In the genomic region with DNA sequence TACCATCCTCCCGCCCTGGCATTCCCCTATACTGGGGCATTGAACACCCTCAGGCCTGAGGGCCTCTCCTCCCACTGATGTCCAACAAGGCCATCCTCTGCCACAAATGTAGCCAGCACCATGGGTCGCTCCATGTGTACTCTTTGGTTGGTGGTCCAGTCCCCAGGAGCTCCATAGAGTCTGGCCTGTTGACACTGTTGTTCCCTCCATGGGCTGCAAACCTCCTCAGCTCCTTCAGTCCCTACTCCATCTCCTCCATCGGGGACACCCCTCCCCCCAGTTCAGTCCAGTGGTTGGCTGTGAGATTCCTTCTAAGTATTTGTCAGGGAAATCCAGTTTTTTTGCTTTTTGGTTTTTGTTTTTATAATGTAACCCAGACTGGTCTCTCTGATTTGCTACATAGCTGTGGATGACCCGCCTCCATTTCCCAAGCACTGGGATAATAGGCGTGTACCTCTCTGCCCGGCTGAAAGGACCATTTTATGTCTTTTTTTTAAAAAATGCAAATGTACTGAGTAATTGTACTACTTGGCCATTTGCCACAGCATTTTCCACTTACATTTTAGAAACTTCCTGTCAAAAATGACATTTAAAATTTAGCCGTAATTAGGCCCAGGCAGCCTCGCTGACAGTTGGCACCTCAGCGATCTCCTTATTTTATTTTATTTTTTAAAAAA, we compare ENCODE assay signal across 23 mouse cellular contexts. TPM values are rescaled to one million over a fixed set of nuclear protein-coding genes. Genes with fewer than 3 reads are reported as not detected.
DNase-seq lines count a peak whose midpoint lies in the region; ATAC-seq and TF ChIP-seq lines count a peak whose summit lies in the region.
"Had no signal": no experiment of that assay in that cellular context is flagged by ENCODE, and none has a peak within 500 bp of the region (broad histone marks: within the 10 kb centered on the region; RNA-seq: fewer than 3 reads in every experiment).

No protein-coding gene starts in this region.

- no peaks in the 10 kb centered on the region for H3K9me3 ChIP-seq in forebrain, postnatal 0 days (ENCODE audit: low read length)
- H3K9me3 ChIP-seq in forebrain, embryonic 10.5 days: no peaks in the 10 kb centered on the region
- H3K9me3 ChIP-seq in liver, embryonic 12.5 days (replicated peaks): no peaks in the 10 kb centered on the region
- H3K9me3 ChIP-seq: heart, embryonic 10.5 days; limb, embryonic 12.5 days; midbrain, embryonic 12.5 days had no signal

- WGBS in forebrain, postnatal 0 days: 51% methylated on average over 9 of the region's 9 CpGs
- 92% methylated on average over 9 of the region's 9 CpGs for WGBS in forebrain, embryonic 10.5 days
- WGBS in liver, embryonic 12.5 days (ENCODE audit: insufficient replicate concordance): 75% methylated on average over 9 of the region's 9 CpGs

- DNase-seq in forebrain, postnatal 0 days: peak; percentile 32
- no peak for DNase-seq in forebrain, embryonic 10.5 days (ENCODE audit: extremely low spot score, low spot score)
- DNase-seq in 3134 (ENCODE audit: extremely low read depth, insufficient read length, low spot score): peak; percentile 66
- DNase-seq in CD4-positive, CD25-positive, alpha-beta regulatory T cell, adult 2 months (ENCODE audit: low read depth, low spot score): peak; percentile 53
- no peak for DNase-seq in cerebellum, postnatal 25 days
- DNase-seq: adrenal gland, postnatal 25 days; cerebellum, adult 8-10 months; gastrocnemius, postnatal 25 days; heart, postnatal 10 days; kidney, adult 11 months; kidney, postnatal 14 days; layer of hippocampus, adult 9-11 months; right cerebral cortex, postnatal 4 days had no signal

- no peaks in the 10 kb centered on the region for H3K36me3 ChIP-seq in forebrain, postnatal 0 days (ENCODE audit: insufficient read depth)
- H3K36me3 ChIP-seq in forebrain, embryonic 10.5 days (replicated peaks): no peaks in the 10 kb centered on the region
- H3K36me3 ChIP-seq in liver, embryonic 12.5 days: no peaks in the 10 kb centered on the region
- H3K36me3 ChIP-seq: heart, embryonic 10.5 days; limb, embryonic 12.5 days; midbrain, embryonic 12.5 days had no signal

- no peaks in the 10 kb centered on the region for H3K4me1 ChIP-seq in forebrain, postnatal 0 days (ENCODE audit: insufficient read depth)
- no peaks in the 10 kb centered on the region for H3K4me1 ChIP-seq in forebrain, embryonic 10.5 days
- peaks cover 6% of the 10 kb centered on the region for H3K4me1 ChIP-seq in embryonic fibroblast, embryonic 13.5 days (ENCODE audit: control insufficient read depth, insufficient read depth, low read length)
- no peaks in the 10 kb centered on the region for H3K4me1 ChIP-seq in liver, embryonic 12.5 days
- H3K4me1 ChIP-seq: heart, embryonic 10.5 days; limb, embryonic 12.5 days; midbrain, embryonic 12.5 days had no signal

- H3K27ac ChIP-seq in forebrain, postnatal 0 days (ENCODE audit: low read depth, low read length): no peak overlapping the region
- no peak overlapping the region for H3K27ac ChIP-seq in forebrain, embryonic 10.5 days
- H3K27ac ChIP-seq in embryonic fibroblast, embryonic 13.5 days (ENCODE audit: insufficient read depth, low read length): peak overlapping the region; percentile 82
- no peak overlapping the region for H3K27ac ChIP-seq in liver, embryonic 12.5 days
- H3K27ac ChIP-seq: heart, embryonic 10.5 days; hindbrain, embryonic 14.5 days; limb, embryonic 12.5 days; liver, embryonic 14.5 days; midbrain, embryonic 12.5 days had no signal

- ATAC-seq in forebrain, postnatal 0 days: peak; percentile 59; the same call in 1 of the 2 replicates
- ATAC-seq in liver, embryonic 12.5 days: no peak

- no peak overlapping the region for H3K4me3 ChIP-seq in forebrain, postnatal 0 days (ENCODE audit: low read depth, low read length)
- H3K4me3 ChIP-seq in forebrain, embryonic 10.5 days: no peak overlapping the region
- no peak overlapping the region for H3K4me3 ChIP-seq in embryonic fibroblast, embryonic 13.5 days (ENCODE audit: insufficient read depth, low read length)
- H3K4me3 ChIP-seq in liver, embryonic 12.5 days: no peak overlapping the region
- H3K4me3 ChIP-seq: heart, embryonic 10.5 days; limb, embryonic 12.5 days; midbrain, embryonic 12.5 days had no signal

- no peak overlapping the region for H3K9ac ChIP-seq in forebrain, postnatal 0 days
- no peak overlapping the region for H3K9ac ChIP-seq in liver, embryonic 12.5 days
- H3K9ac ChIP-seq: hindbrain, embryonic 14.5 days; limb, embryonic 12.5 days; liver, embryonic 14.5 days; midbrain, embryonic 12.5 days had no signal

- no peak for TF ChIP-seq POLR2A in embryonic fibroblast, embryonic 13.5 days (IDR thresholded peaks at IDR 0.05; ENCODE audit: low read depth, low read length)

- no peak overlapping the region for H3K4me2 ChIP-seq in forebrain, postnatal 0 days (ENCODE audit: low read depth)
- no peak overlapping the region for H3K4me2 ChIP-seq in liver, embryonic 12.5 days
- H3K4me2 ChIP-seq: hindbrain, embryonic 14.5 days; limb, embryonic 12.5 days; midbrain, embryonic 12.5 days had no signal

- no peaks in the 10 kb centered on the region for H3K27me3 ChIP-seq in forebrain, postnatal 0 days (ENCODE audit: insufficient read depth, low read length)
- H3K27me3 ChIP-seq in forebrain, embryonic 10.5 days (ENCODE audit: poor library complexity, severe bottlenecking): no peaks in the 10 kb centered on the region
- no peaks in the 10 kb centered on the region for H3K27me3 ChIP-seq in liver, embryonic 12.5 days (replicated peaks)
- H3K27me3 ChIP-seq: CH12.LX; limb, embryonic 12.5 days; midbrain, embryonic 12.5 days had no signal

- TF ChIP-seq CTCF in forebrain, postnatal 0 days (IDR thresholded peaks at IDR 0.05; ENCODE audit: low read depth): no peak
- no peak for TF ChIP-seq CTCF in embryonic fibroblast, embryonic 13.5 days (IDR thresholded peaks at IDR 0.05; ENCODE audit: borderline replicate concordance, insufficient read depth, low read length)

RNA-seq across cellular contexts. Expression of a gene that starts 19.7 kb away (rescaled TPM):
- total RNA-seq in forebrain, postnatal 0 days (2014; rRNA removed): 9.5 and 12.0 TPM in 2 replicates
- polyA plus RNA-seq in forebrain, postnatal 0 days (2015; fragmentation: Nextera tagmentation; extraction: Ambion mirVana): 32.9 and 37.3 TPM in 2 replicates
- polyA plus RNA-seq in forebrain, embryonic 10.5 days (2016; fragmentation: Nextera tagmentation; extraction: Ambion mirVana): 9.8 and 10.5 TPM in 2 replicates
- polyA plus RNA-seq in embryonic fibroblast, embryonic 13.5 days (2011; ENCODE audit: insufficient read length, low read depth, missing spikeins): 13.2 and 19.5 TPM in 2 replicates
- polyA plus RNA-seq in liver, embryonic 12.5 days (2016; fragmentation: Nextera tagmentation; extraction: Ambion mirVana): 20.2 and 20.3 TPM in 2 replicates

RNA-seq across cellular contexts. Expression of a gene that starts 22.4 kb away (rescaled TPM):
- total RNA-seq in forebrain, postnatal 0 days (2014; rRNA removed): 9.5 and 10.9 TPM in 2 replicates
- polyA plus RNA-seq in forebrain, postnatal 0 days (2015; fragmentation: Nextera tagmentation; extraction: Ambion mirVana): 3.7 and 5.0 TPM in 2 replicates
- polyA plus RNA-seq in forebrain, embryonic 10.5 days (2016; fragmentation: Nextera tagmentation; extraction: Ambion mirVana): 10.9 and 11.4 TPM in 2 replicates
- 21.0 and 23.3 TPM in 2 replicates for polyA plus RNA-seq in embryonic fibroblast, embryonic 13.5 days (2011; ENCODE audit: insufficient read length, low read depth, missing spikeins)
- polyA plus RNA-seq in liver, embryonic 12.5 days (2016; fragmentation: Nextera tagmentation; extraction: Ambion mirVana): 16.8 and 17.7 TPM in 2 replicates

RNA-seq across cellular contexts. Expression of a gene that starts 47.3 kb away (rescaled TPM):
- not detected in 2 replicates for total RNA-seq in forebrain, postnatal 0 days (2014; rRNA removed)
- polyA plus RNA-seq in forebrain, postnatal 0 days (2015; fragmentation: Nextera tagmentation; extraction: Ambion mirVana): not detected in 2 replicates
- polyA plus RNA-seq in forebrain, embryonic 10.5 days (2016; fragmentation: Nextera tagmentation; extraction: Ambion mirVana): not detected in 2 replicates
- not detected in 2 replicates for polyA plus RNA-seq in embryonic fibroblast, embryonic 13.5 days (2011; ENCODE audit: insufficient read length, low read depth, missing spikeins)
- polyA plus RNA-seq in liver, embryonic 12.5 days (2016; fragmentation: Nextera tagmentation; extraction: Ambion mirVana): not detected in 2 replicates
- total RNA-seq: adrenal gland, postnatal 25 days; CH12.LX; gastrocnemius, postnatal 25 days; heart, postnatal 10 days had no signal
- polyA plus RNA-seq: heart, embryonic 10.5 days; hindbrain, embryonic 14.5 days; limb, embryonic 12.5 days; liver, embryonic 14.5 days; midbrain, embryonic 12.5 days; neural tube, embryonic 14.5 days; urinary bladder, adult 2 months had no signal

Comparison
In these comparisons a context has a peak if more than half of its experiments do, and no peak if none do; other contexts are left out.
1. DNase-seq: peak in forebrain, postnatal 0 days (single experiment), 3134 (single experiment) and CD4-positive, CD25-positive, alpha-beta regulatory T cell, adult 2 months (single experiment); none in forebrain, embryonic 10.5 days (single experiment) and cerebellum, postnatal 25 days (0 of 2).